Mouse (Mus musculus): Measurements from ENCODE around the gene Ankrd44.

GRCm38 (mm10) chr1:54658558-54658957, 267.6 kb downstream of the Ankrd44 start:
- TF ChIP-seq POLR2A (IDR thresholded peaks at IDR 0.05; ENCODE audit: borderline replicate concordance, insufficient read depth, low read length) (no peak), CTCF (IDR thresholded peaks at IDR 0.05; ENCODE audit: borderline replicate concordance, insufficient read depth, low read depth, low read length) (no peak)
